Mouse (Mus musculus) MEL (cell line): Measurements from ENCODE around the gene Lsm6. TPM values are rescaled to one million over a fixed set of nuclear protein-coding genes. Genes with fewer than 3 reads are reported as not detected.

Source experiments
- DNase-seq: peaks from one replicate; pipeline ENCODE4 v3.0.0; 2011; ENCODE audit warnings: low read depth, low spot score
- H3K27ac ChIP-seq: 2 replicates; pipeline ENCODE4 v1.5.1; 2012; ENCODE audit warnings: low read depth, mild to moderate bottlenecking, control low read depth, low read length, moderate library complexity; ENCODE audit not compliant: control insufficient read depth
- H3K27me3 ChIP-seq, 2 experiments: fragments of 150-350 bp in 1 of 2; sonication (generic) in 1 of 2; 2 replicates each; pipeline ENCODE4 v1.6.1; 2012; ENCODE audit warnings: low read length in 2 of 2, mild to moderate bottlenecking in 2 of 2, improper control_type of control experiment in 1 of 2, moderate library complexity in 1 of 2; ENCODE audit not compliant: insufficient read depth in 2 of 2, control insufficient read depth in 1 of 2
- H3K36me3 ChIP-seq, 2 experiments: 2 replicates each; pipeline ENCODE4 v1.6.1; 2012 to 2014; ENCODE audit warnings: low read length in 2 of 2, improper control_type of control experiment in 1 of 2, inconsistent platforms in 1 of 2, mild to moderate bottlenecking in 1 of 2; ENCODE audit not compliant: insufficient read depth in 2 of 2, control insufficient read depth in 1 of 2
- H3K4me1 ChIP-seq, 2 experiments: fragments of 150-350 bp in 1 of 2; sonication (generic) in 1 of 2; 2 replicates each; pipeline ENCODE4 v1.6.1; 2012; ENCODE audit warnings: low read length in 2 of 2, improper control_type of control experiment in 1 of 2, mild to moderate bottlenecking in 1 of 2; ENCODE audit not compliant: insufficient read depth in 2 of 2, control insufficient read depth in 1 of 2
- H3K4me3 ChIP-seq, 2 experiments: fragments of 150-350 bp in 1 of 2; sonication (generic) in 1 of 2; 2 replicates each; pipeline ENCODE4 v1.5.1; 2012; ENCODE audit warnings: low read depth in 2 of 2, low read length in 2 of 2, mild to moderate bottlenecking in 2 of 2, moderate library complexity in 2 of 2, control low read depth in 1 of 2, improper control_type of control experiment in 1 of 2; ENCODE audit not compliant: control insufficient read depth in 1 of 2, insufficient read depth in 1 of 2
- H3K79me2 ChIP-seq: 2 replicates; pipeline ENCODE4 v1.6.1; 2012; ENCODE audit warnings: mild to moderate bottlenecking, low read length, moderate library complexity; ENCODE audit not compliant: control insufficient read depth, poor library complexity, insufficient read depth
- H3K9ac ChIP-seq: 2 replicates; pipeline ENCODE4 v1.6.1; 2012; ENCODE audit warnings: low read depth, mild to moderate bottlenecking, control low read depth, low read length, moderate library complexity; ENCODE audit not compliant: control insufficient read depth, poor library complexity, severe bottlenecking
- H3K9me3 ChIP-seq: fragments of 150-350 bp; sonication (generic); replicated peaks from 2 replicates; pipeline ENCODE4 v1.6.1; 2012; ENCODE audit warnings: mild to moderate bottlenecking, low read length, improper control_type of control experiment, moderate library complexity; ENCODE audit not compliant: insufficient read depth
- BHLHE40 ChIP-seq: IDR thresholded peaks from 2 replicates; pipeline ENCODE4 v1.6.1; 2012; ENCODE audit warnings: low read depth, mild to moderate bottlenecking, inconsistent platforms, low read length, improper control_type of control experiment, borderline replicate concordance
- CHD1 ChIP-seq: IDR thresholded peaks from 2 replicates; pipeline ENCODE4 v1.6.1; 2012; ENCODE audit warnings: low read depth, mild to moderate bottlenecking, inconsistent platforms, low read length, improper control_type of control experiment
- CHD2 ChIP-seq: IDR thresholded peaks from 2 replicates; pipeline ENCODE4 v1.6.1; 2011; ENCODE audit warnings: low read length, improper control_type of control experiment
- E2F4 ChIP-seq: IDR thresholded peaks from 2 replicates; pipeline ENCODE4 v1.6.1; 2011; ENCODE audit warnings: low read depth, low read length, improper control_type of control experiment, borderline replicate concordance
- ELF1 ChIP-seq: IDR thresholded peaks from 2 replicates; pipeline ENCODE4 v1.6.1; 2014; ENCODE audit warnings: low read depth, mild to moderate bottlenecking, inconsistent platforms, low read length, improper control_type of control experiment, moderate library complexity
- EP300 ChIP-seq, 2 experiments: IDR thresholded peaks; 2 replicates each; pipeline ENCODE4 v1.6.1; 2011; ENCODE audit warnings: improper control_type of control experiment in 2 of 2, low read length in 2 of 2, low read depth in 1 of 2, mild to moderate bottlenecking in 1 of 2
- ETS1 ChIP-seq: IDR thresholded peaks from 2 replicates; pipeline ENCODE4 v1.6.1; 2012; ENCODE audit warnings: low read depth, mild to moderate bottlenecking, inconsistent platforms, low read length, improper control_type of control experiment, moderate library complexity
- JUND ChIP-seq: IDR thresholded peaks from 2 replicates; pipeline ENCODE4 v1.6.1; 2011; ENCODE audit warnings: low read depth, mild to moderate bottlenecking, improper control_type of control experiment, low read length
- KAT2A ChIP-seq: conservative IDR thresholded peaks from 2 replicates; pipeline ENCODE4 v1.6.1; 2012; ENCODE audit warnings: low read depth, low read length, improper control_type of control experiment, inconsistent platforms
- MAFK ChIP-seq: IDR thresholded peaks from 2 replicates; pipeline ENCODE4 v1.6.1; 2011; ENCODE audit warnings: low read depth, mild to moderate bottlenecking, low read length, improper control_type of control experiment, borderline replicate concordance
- MAX ChIP-seq: IDR thresholded peaks from 2 replicates; pipeline ENCODE4 v1.6.1; 2011; ENCODE audit warnings: low read length, improper control_type of control experiment
- MEF2A ChIP-seq: IDR thresholded peaks from 2 replicates; pipeline ENCODE4 v1.6.1; 2014; ENCODE audit warnings: low read depth, mild to moderate bottlenecking, inconsistent platforms, low read length, improper control_type of control experiment; ENCODE audit not compliant: poor library complexity, insufficient replicate concordance, severe bottlenecking; ENCODE audit errors: extremely low read depth
- MYB ChIP-seq: IDR thresholded peaks from 2 replicates; pipeline ENCODE4 v1.6.1; 2011; ENCODE audit warnings: mild to moderate bottlenecking, low read depth, low read length, improper control_type of control experiment
- NRF1 ChIP-seq: IDR thresholded peaks from 2 replicates; pipeline ENCODE4 v1.6.1; 2014; ENCODE audit warnings: low read depth, mild to moderate bottlenecking, inconsistent platforms, low read length, improper control_type of control experiment, moderate library complexity; ENCODE audit not compliant: poor library complexity, insufficient read depth, severe bottlenecking
- POLR2A ChIP-seq, 2 experiments: IDR thresholded peaks; 2 replicates each; pipeline ENCODE4 v1.6.1; 2011 to 2012; ENCODE audit warnings: low read length in 2 of 2, mild to moderate bottlenecking in 2 of 2, control low read depth in 1 of 2, improper control_type of control experiment in 1 of 2, low read depth in 1 of 2, moderate library complexity in 1 of 2; ENCODE audit not compliant: control insufficient read depth in 1 of 2, insufficient read depth in 1 of 2, poor library complexity in 1 of 2
- POLR2AphosphoS5 ChIP-seq: IDR thresholded peaks from 2 replicates; pipeline ENCODE4 v1.6.1; 2012; ENCODE audit warnings: low read depth, borderline replicate concordance, mild to moderate bottlenecking, inconsistent platforms, low read length, moderate library complexity, mixed read lengths
- RAD21 ChIP-seq: IDR thresholded peaks from 2 replicates; pipeline ENCODE4 v1.6.1; 2011; ENCODE audit warnings: mild to moderate bottlenecking, low read depth, low read length, improper control_type of control experiment
- SIN3A ChIP-seq: IDR thresholded peaks from 2 replicates; pipeline ENCODE4 v1.6.1; 2012; ENCODE audit warnings: low read length, improper control_type of control experiment, inconsistent platforms
- TBP ChIP-seq: IDR thresholded peaks from 2 replicates; pipeline ENCODE4 v1.8.0; 2011; ENCODE audit warnings: low read depth, low read length, improper control_type of control experiment
- TCF12 ChIP-seq: IDR thresholded peaks from 2 replicates; pipeline ENCODE4 v1.6.1; 2014; ENCODE audit warnings: low read depth, mild to moderate bottlenecking, inconsistent platforms, low read length, improper control_type of control experiment, moderate library complexity
- UBTF ChIP-seq: IDR thresholded peaks from 2 replicates; pipeline ENCODE4 v1.6.1; 2012; ENCODE audit warnings: low read depth, mild to moderate bottlenecking, inconsistent platforms, low read length, improper control_type of control experiment, moderate library complexity, borderline replicate concordance; ENCODE audit not compliant: insufficient read depth
- USF1 ChIP-seq: IDR thresholded peaks from 2 replicates; pipeline ENCODE4 v1.6.1; 2014; ENCODE audit warnings: low read depth, mild to moderate bottlenecking, inconsistent platforms, low read length, improper control_type of control experiment, moderate library complexity
- USF2 ChIP-seq, 2 experiments: IDR thresholded peaks; 2 replicates each; pipeline ENCODE4 v1.6.1; 2011 to 2012; ENCODE audit warnings: improper control_type of control experiment in 2 of 2, low read length in 2 of 2, borderline replicate concordance in 1 of 2, inconsistent platforms in 1 of 2, low read depth in 1 of 2, mild to moderate bottlenecking in 1 of 2; ENCODE audit not compliant: insufficient read depth in 1 of 2
- ZNF384 ChIP-seq: IDR thresholded peaks from 2 replicates; pipeline ENCODE4 v1.6.1; 2012; ENCODE audit warnings: low read depth, mild to moderate bottlenecking, inconsistent platforms, low read length, improper control_type of control experiment
- polyA plus RNA-seq, 2 experiments: library from polyadenylated mRNA; stranded (reverse) in 1 of 2; unstranded in 1 of 2; fragments of >175 nt in 1 of 2; fragments of >200 nt in 1 of 2; gene quantifications; 2 replicates each; pipeline versions ENCODE4 v1.2.1 to v1.2.4; 2012; ENCODE audit warnings: low replicate concordance in 2 of 2, low read depth in 1 of 2; ENCODE audit not compliant: insufficient read length in 2 of 2, insufficient read depth in 1 of 2, missing spikeins in 1 of 2
- total RNA-seq: library from RNA; depleted of rRNA; stranded (reverse); fragments of 300-350 nt; gene quantifications from 2 replicates; pipeline ENCODE4 v1.2.3, GENCODE M21; 2012

Lsm6 gene
- total and polyA plus RNA-seq, 3 experiments = 109 to 172 TPM; not detected in 1

- Histone ChIP-seq H3K27me3 (no peaks in the 10 kb centered on the region), H3K4me1 (no peaks in the 10 kb centered on the region), H3K27ac (no peak overlapping the region), H3K9me3 (no peaks in the 10 kb centered on the region), H3K4me3 (no peak overlapping the region), H3K9ac (no peak overlapping the region), H3K79me2 (no peaks in the 10 kb centered on the region), H3K36me3 (peaks cover 6 to 13% of the 10 kb centered on the region in 2 experiments)
- no peak for DNase-seq
- TF ChIP-seq MEF2A = no peak
- TF ChIP-seq BHLHE40 = no peak
- no peak for TF ChIP-seq POLR2AphosphoS5
- no peak for TF ChIP-seq MAX
- TF ChIP-seq CHD2 = no peak
- TF ChIP-seq ZNF384 = no peak
- no peak for TF ChIP-seq E2F4
- TF ChIP-seq RAD21 = no peak
- TF ChIP-seq USF1 = no peak
- no peak for TF ChIP-seq UBTF
- TF ChIP-seq NRF1 = no peak
- TF ChIP-seq CHD1 = no peak
- TF ChIP-seq KAT2A = no peak
- TF ChIP-seq ELF1 = no peak
- TF ChIP-seq MYB = no peak
These were observed 13.7 kb downstream of the Lsm6 start for GRCm38 (mm10) chr8:78807283-78807682.

GRCm38 (mm10) chr8:78806006-78806405 lies 14.9 kb downstream of the Lsm6 start:
- no peak for TF ChIP-seq POLR2A (IDR thresholded peaks at IDR 0.05; ENCODE audit: control insufficient read depth in 1 of 2, insufficient read depth in 1 of 2, low read depth in 1 of 2, low read length in 2 of 2, poor library complexity in 1 of 2)
- TF ChIP-seq E2F4 = no peak
- no peak for TF ChIP-seq TBP
- no peak for TF ChIP-seq EP300 (IDR thresholded peaks at IDR 0.05; ENCODE audit: low read depth in 1 of 2, low read length in 2 of 2)
- TF ChIP-seq JUND = no peak
- TF ChIP-seq ELF1 = no peak
- no peak for TF ChIP-seq MAFK
- TF ChIP-seq ETS1 = no peak
- no peak for TF ChIP-seq CHD1
- TF ChIP-seq SIN3A = no peak
- no peak for TF ChIP-seq MYB
- TF ChIP-seq TCF12 = no peak
- no peak for TF ChIP-seq NRF1
- no peak for TF ChIP-seq USF2 (IDR thresholded peaks at IDR 0.05; ENCODE audit: borderline replicate concordance in 1 of 2, insufficient read depth in 1 of 2, low read depth in 1 of 2, low read length in 2 of 2)
- no peak for TF ChIP-seq ZNF384
- no peaks in the 10 kb centered on the region for H3K4me1 ChIP-seq
- H3K4me3 ChIP-seq = no peak overlapping the region
- no peak overlapping the region for H3K27ac ChIP-seq
- H3K79me2 ChIP-seq = no peaks in the 10 kb centered on the region
- no peak overlapping the region for H3K9ac ChIP-seq
- H3K36me3 ChIP-seq = peaks cover 4 to 9% of the 10 kb centered on the region in 2 experiments
- H3K27me3 ChIP-seq = no peaks in the 10 kb centered on the region
- no peaks in the 10 kb centered on the region for H3K9me3 ChIP-seq
- no peak for DNase-seq
